Mouse (Mus musculus) ES-Bruce4 (cell line): ENCODE data around the gene Slc25a29.

Source experiments
- EP300 ChIP-seq: IDR thresholded peaks from 2 replicates; pipeline ENCODE4 v1.6.1; 2011; ENCODE audit warnings: low read depth, low read length; ENCODE audit not compliant: insufficient read depth
- POLR2A ChIP-seq: IDR thresholded peaks from one replicate; pipeline ENCODE4 v1.8.1; 2011; ENCODE audit warnings: low read length; ENCODE audit not compliant: insufficient read depth

DNA sequence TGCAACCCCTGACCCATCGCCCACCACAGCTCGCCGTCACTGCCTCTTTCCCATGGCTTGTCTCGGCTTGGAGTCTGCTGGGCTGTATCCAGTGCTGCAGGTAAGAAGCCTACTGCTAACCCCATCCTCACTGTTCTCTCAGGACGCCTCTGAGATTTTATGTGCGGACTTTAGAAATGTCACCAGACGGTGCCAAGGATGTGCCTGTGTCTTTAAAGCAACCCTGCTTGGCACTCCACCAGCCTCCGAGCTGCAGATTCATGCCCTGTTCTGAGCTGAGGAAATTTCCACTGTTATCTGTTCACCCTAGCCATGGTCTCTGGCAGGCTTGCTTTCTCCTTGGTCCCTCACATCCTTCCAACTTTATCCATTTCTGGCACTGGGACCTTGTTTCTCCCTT is 2.8 kb downstream of the Slc25a29 start:
- TF ChIP-seq POLR2A (no peak), EP300 (no peak)
